Mouse (Mus musculus): ENCODE measurements around the gene Spryd4.

DNA sequence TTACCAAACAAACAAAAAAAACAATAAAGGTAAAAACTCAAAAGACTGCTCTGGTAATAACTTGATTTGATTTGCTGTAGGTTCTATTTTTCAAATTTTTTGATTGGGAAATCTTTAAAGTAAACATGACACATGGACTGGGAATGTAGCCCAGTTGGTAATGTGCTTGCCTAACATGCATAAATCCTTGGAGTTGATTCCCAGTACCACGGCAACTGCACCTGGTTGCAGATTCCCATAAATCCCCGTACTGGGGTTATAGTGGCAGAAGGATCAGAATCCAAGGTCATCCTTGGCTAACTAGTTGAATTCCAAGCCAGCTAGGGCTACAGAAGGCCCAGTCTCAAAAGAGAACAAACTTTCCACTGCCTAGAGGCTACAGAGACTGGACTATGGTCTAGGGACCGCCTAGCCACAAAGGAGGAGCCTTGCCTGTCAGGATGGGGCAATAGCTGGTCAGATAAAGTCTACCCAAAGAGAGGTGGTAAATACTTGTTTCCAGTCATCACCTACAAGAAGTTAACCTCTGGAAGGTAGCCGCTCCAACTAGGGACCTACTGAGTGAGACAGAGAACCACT, 42.2 kb upstream of the Spryd4 start, which contains the start of gene Apon:
- TF ChIP-seq CTCF (IDR thresholded peaks at IDR 0.05; ENCODE audit: low read depth, low read length), result no peak
- no peak for TF ChIP-seq POLR2A (IDR thresholded peaks at IDR 0.05; ENCODE audit: extremely low read depth, insufficient read depth, low read length)

Data from liver, adult 2 months (tissue).